In genomic region chr14:30828635-30829460, GRCm38 (mm10) we compare ENCODE assay signal across 7 mouse cellular contexts. TPM values are rescaled to one million over a fixed set of nuclear protein-coding genes. Genes with fewer than 3 reads are reported as not detected.
DNase-seq lines count a peak whose midpoint lies in the region; ATAC-seq and TF ChIP-seq lines count a peak whose summit lies in the region.

No protein-coding gene starts in this region.

- no peak overlapping the region for H3K4me3 ChIP-seq in kidney, adult 2 months (ENCODE audit: insufficient read depth, low read depth, low read length)

- ATAC-seq in granulocyte monocyte progenitor cell, adult 5-6 weeks (replicated peaks; ENCODE audit: poor library complexity, severe bottlenecking), result no peak
- no peak for ATAC-seq in megakaryocyte, adult 5-6 weeks (ENCODE audit: poor library complexity, severe bottlenecking)

- TF ChIP-seq CTCF in kidney, adult 2 months (conservative IDR thresholded peaks at IDR 0.05; ENCODE audit: insufficient read depth, insufficient read length, low read depth, low read length), result no peak

- H3K27me3 ChIP-seq in kidney, adult 2 months (replicated peaks; ENCODE audit: control insufficient read depth, insufficient read depth, low read length), result no peaks in the 10 kb centered on the region

- intact Hi-C loops in left cerebral cortex, postnatal 36 days (cut with DNase I), result loop anchor here (5.0 kb wide), 1 partner anchor 33 kb away; no protein-coding TSS in a partner anchor

- no peaks in the 10 kb centered on the region for H3K36me3 ChIP-seq in kidney, adult 2 months (ENCODE audit: control insufficient read depth, insufficient read depth, low read length)

- no peak for TF ChIP-seq POLR2A in kidney, adult 2 months (IDR thresholded peaks at IDR 0.05; ENCODE audit: low read depth, low read length)

- 64% methylated on average over 11 of the region's 11 CpGs for WGBS in kidney, adult 2 months

- no peak overlapping the region for H3K27ac ChIP-seq in kidney, adult 2 months (ENCODE audit: insufficient read depth, low read depth, low read length)

- DNase-seq in adrenal gland, postnatal 10 days, result peak; percentile 73
- peak; percentile 27 for DNase-seq in gastrocnemius, postnatal 10 days
- DNase-seq in kidney, adult 2 months, result peak; percentile 68
- DNase-seq in lung, postnatal 10 days, result peak; percentile 87
- DNase-seq in left cerebral cortex, postnatal 36 days (ENCODE audit: low spot score in 2 of 2), result no peak

- peaks cover 3% of the 10 kb centered on the region; the same call in 1 of the 2 replicates for H3K4me1 ChIP-seq in kidney, adult 2 months (ENCODE audit: control insufficient read depth, insufficient read depth, low read length)

RNA-seq across cellular contexts. Expression of gene Tmem110, which starts 3.5 kb away (rescaled TPM):
- 10 to 100 TPM; 23.2 to 27.1 TPM for total RNA-seq in adrenal gland, postnatal 10 days (2021)
- total RNA-seq in gastrocnemius, postnatal 10 days (2021), result 10 to 100 TPM; 10.2 to 15.2 TPM
- polyA plus RNA-seq in kidney, adult 2 months (2012; rRNA removed), result 14.1 and 15.1 TPM in 2 replicates
- total RNA-seq in granulocyte monocyte progenitor cell, adult 5-6 weeks (2014; fragmentation: Nextera tagmentation), result 7.3 and 11.7 TPM in 2 replicates
- 6.3 and 9.1 TPM in 2 replicates for total RNA-seq in granulocyte monocyte progenitor cell, adult 5-6 weeks (2017)
- total RNA-seq in left cerebral cortex, postnatal 36 days (2021), result 10 to 100 TPM; 23.4 to 24.2 TPM
- total RNA-seq in megakaryocyte, adult 5-6 weeks (2015), result 7.9 and 9.0 TPM in 2 replicates
- 12.0 and 12.2 TPM in 2 replicates for total RNA-seq in megakaryocyte, adult 5-6 weeks (2017)

RNA-seq across cellular contexts. Expression of gene Mustn1, which starts 50.2 kb away (rescaled TPM):
- 10 to 100 TPM; 11.1 to 11.6 TPM for total RNA-seq in adrenal gland, postnatal 10 days (2021)
- total RNA-seq in gastrocnemius, postnatal 10 days (2021), result 100 to 1,000 TPM in 1 of 2 experiments, 10 to 100 TPM in 1; 91.8 to 112 TPM
- polyA plus RNA-seq in kidney, adult 2 months (2012; rRNA removed), result 8.2 and 9.2 TPM in 2 replicates
- 2.9 TPM in 1 of 2 replicates, not detected in the other for total RNA-seq in granulocyte monocyte progenitor cell, adult 5-6 weeks (2014; fragmentation: Nextera tagmentation)
- total RNA-seq in granulocyte monocyte progenitor cell, adult 5-6 weeks (2017), result 0.65 and 2.2 TPM in 2 replicates
- total RNA-seq in left cerebral cortex, postnatal 36 days (2021), result 1 to 10 TPM; 3.0 to 4.5 TPM
- total RNA-seq in megakaryocyte, adult 5-6 weeks (2015), result 0.91 and 1.8 TPM in 2 replicates
- 0.16 TPM in 1 of 2 replicates, not detected in the other for total RNA-seq in megakaryocyte, adult 5-6 weeks (2017)

RNA-seq across cellular contexts. Expression of gene Itih4, which starts 57.4 kb away (rescaled TPM):
- total RNA-seq in adrenal gland, postnatal 10 days (2021), result 100 to 1,000 TPM; 167 to 428 TPM
- 1 to 10 TPM in 1 of 2 experiments, under 1 TPM in 1; 0.31 to 1.0 TPM for total RNA-seq in gastrocnemius, postnatal 10 days (2021)
- 0.38 and 0.62 TPM in 2 replicates for polyA plus RNA-seq in kidney, adult 2 months (2012; rRNA removed)
- not detected in 2 replicates for total RNA-seq in granulocyte monocyte progenitor cell, adult 5-6 weeks (2014; fragmentation: Nextera tagmentation)
- not detected in 2 replicates for total RNA-seq in granulocyte monocyte progenitor cell, adult 5-6 weeks (2017)
- not detected for total RNA-seq in left cerebral cortex, postnatal 36 days (2021)
- not detected in 2 replicates for total RNA-seq in megakaryocyte, adult 5-6 weeks (2015)
- not detected in 2 replicates for total RNA-seq in megakaryocyte, adult 5-6 weeks (2017)

Comparison
In these comparisons a context has a peak if more than half of its experiments do, and no peak if none do; other contexts are left out.
1. DNase-seq: peak in adrenal gland, postnatal 10 days (single experiment), gastrocnemius, postnatal 10 days (single experiment), kidney, adult 2 months (single experiment) and lung, postnatal 10 days (single experiment); none in left cerebral cortex, postnatal 36 days (0 of 2).
2. RNA of gene Mustn1, which starts 50.2 kb away (total RNA-seq): 91.8 to 112 TPM in gastrocnemius, postnatal 10 days; 11.1 to 11.6 TPM in adrenal gland, postnatal 10 days, 3.0 to 4.5 TPM in left cerebral cortex, postnatal 36 days, 0.65 to 2.9 TPM in granulocyte monocyte progenitor cell, adult 5-6 weeks and 0.16 to 1.8 TPM in megakaryocyte, adult 5-6 weeks; every median in the first group is over 4 times any median in the second.
3. RNA of gene Itih4, which starts 57.4 kb away (total RNA-seq): 167 to 428 TPM in adrenal gland, postnatal 10 days; 0.31 to 1.0 TPM in gastrocnemius, postnatal 10 days, not detected in left cerebral cortex, postnatal 36 days, not detected in megakaryocyte, adult 5-6 weeks and not detected in granulocyte monocyte progenitor cell, adult 5-6 weeks; every median in the first group is over 10 times any median in the second.